Mouse (Mus musculus) heart, postnatal 0 days (tissue): ENCODE results near the gene Rad18. TPM values are rescaled to one million over a fixed set of nuclear protein-coding genes. Genes with fewer than 3 reads are reported as not detected.

Experiments
- ATAC-seq: fragments of 200-750 bp; cut with Nextera tagmentation; 2 replicates; pipeline ENCODE4 v1.8.0; 2017; ENCODE audit warnings: low read depth, moderate number of reproducible peaks, moderate library complexity; ENCODE audit not compliant: insufficient read depth
- DNase-seq: peaks from one replicate; pipeline ENCODE4 v3.0.0-alpha.2; 2016; ENCODE audit warnings: low spot score
- H3K27ac ChIP-seq: fragments of 300-500 bp; sonication (generic); 2 replicates; pipeline ENCODE4 v1.5.1; 2014; ENCODE audit warnings: low read depth, mild to moderate bottlenecking
- H3K27me3 ChIP-seq: fragments of 300-500 bp; sonication (generic); 2 replicates; pipeline ENCODE4 v1.6.1; 2014; ENCODE audit warnings: low read length, mixed read lengths; ENCODE audit not compliant: control insufficient read depth, insufficient read depth
- H3K36me3 ChIP-seq: fragments of 300-500 bp; sonication (generic); replicated peaks from 2 replicates; pipeline ENCODE4 v1.6.1; 2014; ENCODE audit warnings: low read length, mixed read lengths; ENCODE audit not compliant: control insufficient read depth, insufficient read depth
- H3K4me1 ChIP-seq: fragments of 300-500 bp; sonication (generic); 2 replicates; pipeline ENCODE4 v1.6.1; 2014; ENCODE audit warnings: antibody characterized with exemption; ENCODE audit not compliant: control insufficient read depth, insufficient read depth
- H3K4me2 ChIP-seq: fragments of 300-500 bp; sonication (generic); 2 replicates; pipeline ENCODE4 v1.6.1; 2014; ENCODE audit warnings: low read depth, mild to moderate bottlenecking, low read length, moderate library complexity
- H3K4me3 ChIP-seq: fragments of 300-500 bp; sonication (generic); 2 replicates; pipeline ENCODE4 v1.5.1; 2014; ENCODE audit warnings: low read depth, low read length
- H3K9ac ChIP-seq: fragments of 300-500 bp; sonication (generic); replicated peaks from 2 replicates; pipeline ENCODE4 v1.6.1; 2014; ENCODE audit warnings: low read depth, low read length, mixed read lengths
- H3K9me3 ChIP-seq: fragments of 300-500 bp; sonication (generic); replicated peaks from 2 replicates; pipeline ENCODE4 v1.6.1; 2016; ENCODE audit warnings: low read length; ENCODE audit not compliant: control insufficient read depth
- CTCF ChIP-seq: IDR thresholded peaks from 2 replicates; pipeline ENCODE4 v1.5.1; 2016; ENCODE audit warnings: antibody characterized with exemption, control low read depth, low read depth
- EP300 ChIP-seq: IDR thresholded peaks from 2 replicates; pipeline ENCODE4 v1.6.1; 2016; ENCODE audit warnings: antibody characterized with exemption, low read depth
- WGBS: fragments of 180-500 bp; shearing (Covaris S2); extraction: QIAGEN DNeasy Blood & Tissue Kit; methylation state at CpG from one replicate; pipeline ENCODE4 v1.1.7; 2014; 5-methylcytosine and 5-hydroxymethylcytosine counted together
- polyA plus RNA-seq: library from polyadenylated mRNA; unstranded; fragments of >200 nt; fragmentation: Nextera tagmentation; extraction: Ambion mirVana; gene quantifications from 2 replicates; pipeline ENCODE4 v1.2.1, GENCODE M21; 2015
- total RNA-seq: library from RNA; depleted of rRNA; stranded (reverse); fragments of >200 nt; gene quantifications from 2 replicates; pipeline ENCODE4 v1.2.3, GENCODE M21; 2014; ENCODE audit warnings: low replicate concordance; rRNA removed

Gene Rad18
- total and polyA plus RNA-seq, 2 experiments from 2014 or later = 7.6 to 8.7 TPM

DNA sequence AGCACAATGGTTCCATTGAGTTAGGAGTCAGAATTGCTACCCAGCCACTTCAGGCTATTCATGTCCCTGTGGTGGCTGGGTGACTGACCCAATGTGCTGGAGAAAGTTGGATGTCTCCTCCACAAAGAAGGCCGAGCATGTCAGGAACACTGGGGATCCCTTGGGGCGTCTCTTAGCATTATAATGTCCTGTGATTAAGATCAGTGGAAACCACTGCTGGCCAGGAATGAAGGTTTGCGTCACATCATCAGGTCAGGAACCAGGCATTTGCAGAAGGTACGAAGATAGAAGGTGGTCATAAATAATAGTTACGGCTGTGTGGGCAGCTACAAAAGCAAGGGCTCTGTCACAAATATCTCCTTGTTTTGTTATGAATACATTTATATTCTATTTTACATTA lies 111.5 kb downstream of the Rad18 start:
- H3K4me1 ChIP-seq = no peaks in the 10 kb centered on the region
- H3K36me3 ChIP-seq = no peaks in the 10 kb centered on the region
- no peak overlapping the region for H3K4me3 ChIP-seq
- no peak overlapping the region for H3K4me2 ChIP-seq
- DNase-seq (no peak), ATAC-seq (no peak)
- no peaks in the 10 kb centered on the region for H3K9me3 ChIP-seq
- no peaks in the 10 kb centered on the region for H3K27me3 ChIP-seq
- whole genome bisulfite sequencing = 82% methylated on average over 5 of the region's 5 CpGs
- H3K9ac ChIP-seq = no peak overlapping the region
- no peak overlapping the region for H3K27ac ChIP-seq
- TF ChIP-seq EP300 (no peak), CTCF (no peak)

DNA sequence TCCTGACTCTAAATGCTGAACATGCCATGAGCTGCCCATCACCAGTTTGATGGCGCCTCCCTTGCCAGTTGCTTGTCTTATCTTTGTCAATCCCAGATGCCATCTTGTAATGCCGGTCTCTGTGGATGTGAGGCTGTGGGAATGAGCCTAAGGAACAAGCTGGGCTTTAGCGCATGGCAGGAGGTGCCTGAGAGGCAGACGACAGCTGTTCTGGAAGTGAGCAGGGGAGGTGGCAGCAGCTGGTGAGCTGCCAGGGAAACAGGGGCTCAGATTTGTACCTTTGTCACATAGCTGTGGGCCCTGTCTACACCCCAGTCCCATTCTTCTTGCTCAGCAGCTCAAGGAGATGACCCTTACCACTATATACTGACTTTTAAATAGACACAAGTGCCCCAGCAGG lies 114.5 kb downstream of the Rad18 start:
- ATAC-seq (no peak), DNase-seq (no peak)
- 61% methylated on average over 4 of the region's 4 CpGs for WGBS
- Histone ChIP-seq H3K4me1 (peaks cover 8% of the 10 kb centered on the region; the same call in 1 of the 2 replicates), H3K9ac (no peak overlapping the region), H3K9me3 (no peaks in the 10 kb centered on the region), H3K4me3 (no peak overlapping the region), H3K36me3 (no peaks in the 10 kb centered on the region), H3K27ac (no peak overlapping the region), H3K4me2 (no peak overlapping the region), H3K27me3 (no peaks in the 10 kb centered on the region)
- TF ChIP-seq EP300 = no peak
- no peak for TF ChIP-seq CTCF

DNA sequence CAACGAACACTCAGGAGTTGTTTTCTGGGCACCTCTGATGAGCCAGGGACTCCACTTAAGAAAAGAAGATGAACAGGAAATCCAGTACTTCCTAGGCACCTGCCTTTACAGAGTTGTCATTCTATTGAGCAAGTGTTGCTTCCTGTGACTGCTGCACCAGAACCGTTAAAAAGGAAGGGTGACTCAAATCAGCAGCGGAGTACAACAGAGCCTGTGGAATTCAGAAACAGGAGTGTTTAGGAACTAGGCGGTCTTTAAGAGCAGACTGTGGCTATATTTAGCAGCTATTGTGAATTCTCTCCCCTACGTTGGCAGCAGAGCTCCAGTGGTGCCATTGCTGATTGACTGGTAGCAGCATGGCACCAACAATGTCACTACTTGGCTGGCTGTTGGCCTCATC lies 119.3 kb downstream of the Rad18 start:
- H3K27me3 ChIP-seq = no peaks in the 10 kb centered on the region
- no peaks in the 10 kb centered on the region for H3K36me3 ChIP-seq
- TF ChIP-seq CTCF (no peak), EP300 (no peak)
- H3K4me1 ChIP-seq = peaks cover 10% of the 10 kb centered on the region; the same call in 1 of the 2 replicates
- no peak overlapping the region for H3K4me3 ChIP-seq
- no peaks in the 10 kb centered on the region for H3K9me3 ChIP-seq
- peak; percentile 53 for ATAC-seq
- WGBS = 19% methylated on average over 5 of the region's 5 CpGs
- peak overlapping the region; percentile 11; the same call in 1 of the 2 replicates for H3K27ac ChIP-seq
- H3K9ac ChIP-seq = no peak overlapping the region
- peak; percentile 41 for DNase-seq
- no peak overlapping the region for H3K4me2 ChIP-seq

DNA sequence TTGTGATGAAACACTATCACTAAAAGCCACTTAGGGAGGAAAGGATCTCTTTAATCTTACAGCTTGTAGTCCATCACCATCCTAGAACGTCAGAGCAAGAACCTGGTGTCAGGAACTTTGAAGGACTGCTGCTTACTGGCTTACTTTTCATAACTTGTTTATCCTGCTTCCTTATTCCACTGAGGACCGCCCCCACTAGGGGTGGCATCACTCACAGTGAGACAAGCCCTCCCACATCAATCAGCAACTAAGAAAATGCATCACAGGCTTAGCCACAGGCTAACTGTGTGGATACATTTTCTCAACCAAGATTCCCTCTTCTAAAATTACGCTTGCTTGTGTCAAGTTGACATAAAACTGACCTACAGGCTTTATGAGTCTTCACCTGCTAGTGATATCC lies 121.9 kb downstream of the Rad18 start:
- Histone ChIP-seq H3K4me3 (no peak overlapping the region), H3K36me3 (no peaks in the 10 kb centered on the region), H3K9ac (no peak overlapping the region), H3K9me3 (no peaks in the 10 kb centered on the region), H3K4me2 (no peak overlapping the region), H3K27me3 (no peaks in the 10 kb centered on the region), H3K27ac (no peak overlapping the region), H3K4me1 (peaks cover 10% of the 10 kb centered on the region; the same call in 1 of the 2 replicates)
- no peak for DNase-seq
- TF ChIP-seq EP300 (no peak), CTCF (no peak)
- ATAC-seq = no peak
- 60% methylated on average over 3 of the region's 3 CpGs for WGBS

DNA sequence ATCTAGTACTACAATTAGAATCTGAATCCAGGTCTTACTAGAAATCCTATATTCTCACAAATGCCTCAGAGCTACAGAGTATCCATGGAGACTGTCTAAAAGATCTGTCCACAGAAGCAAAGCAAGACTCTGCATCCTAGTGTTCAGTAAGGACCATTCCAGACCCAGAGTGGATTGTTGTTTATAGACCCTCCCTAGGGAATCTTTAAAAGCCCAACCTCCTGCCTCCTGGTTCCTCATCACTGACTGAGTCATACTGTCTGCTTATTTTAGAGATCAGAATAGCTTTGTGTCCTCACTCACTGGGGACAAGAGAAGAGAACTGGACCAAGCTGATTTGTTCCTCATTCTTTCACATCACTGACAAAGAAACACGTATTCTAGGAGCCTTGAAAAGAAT lies 126.1 kb downstream of the Rad18 start:
- DNase-seq (no peak), ATAC-seq (no peak)
- WGBS = 32% methylated on average over 1 of the region's 1 CpGs
- no peak overlapping the region for H3K9ac ChIP-seq
- H3K9me3 ChIP-seq = no peaks in the 10 kb centered on the region
- no peak overlapping the region for H3K4me2 ChIP-seq
- H3K36me3 ChIP-seq = no peaks in the 10 kb centered on the region
- TF ChIP-seq EP300 = no peak
- no peak overlapping the region for H3K4me3 ChIP-seq
- H3K4me1 ChIP-seq = no peaks in the 10 kb centered on the region
- no peaks in the 10 kb centered on the region for H3K27me3 ChIP-seq
- no peak overlapping the region for H3K27ac ChIP-seq

Other genes with a start within 250 kb of the Rad18 start
- gene Cav3, start 237.2 kb downstream of the Rad18 start, total RNA-seq = 148 and 161 TPM in 2 replicates
- 188 and 201 TPM in 2 replicates for gene Cav3, start 237.2 kb downstream of the Rad18 start, polyA plus RNA-seq
- gene Oxtr, start 206.7 kb downstream of the Rad18 start, total RNA-seq = not detected in 2 replicates
- gene Oxtr, start 206.7 kb downstream of the Rad18 start, polyA plus RNA-seq = 0.05 TPM in 2 replicates